ENCODE assay signal across 28 mouse cellular contexts in genomic region chr15:82027726-82028125, GRCm38 (mm10). TPM values are rescaled to one million over a fixed set of nuclear protein-coding genes. Genes with fewer than 3 reads are reported as not detected.
A peak's percentile ranks its signal among the peaks of the same experiment; 100 is the strongest.
DNase-seq lines count a peak whose midpoint lies in the region; ATAC-seq and TF ChIP-seq lines count a peak whose summit lies in the region.
"Had no signal": no experiment of that assay in that cellular context is flagged by ENCODE, and none has a peak within 500 bp of the region (broad histone marks: within the 10 kb centered on the region; RNA-seq: fewer than 3 reads in every experiment).

No protein-coding gene starts in this region.

- no peak for TF ChIP-seq POLR2A in CH12.LX (IDR thresholded peaks at IDR 0.05; ENCODE audit: low read depth, low read length)
- no peak for TF ChIP-seq POLR2A in small intestine, adult 2 months (IDR thresholded peaks at IDR 0.05; ENCODE audit: low read depth, low read length)

- no peaks in the 10 kb centered on the region for H3K9me3 ChIP-seq in heart, postnatal 0 days (replicated peaks; ENCODE audit: control insufficient read depth, low read length)
- no peaks in the 10 kb centered on the region for H3K9me3 ChIP-seq in CH12.LX (replicated peaks; ENCODE audit: low read length)
- H3K9me3 ChIP-seq: forebrain, embryonic 10.5 days; heart, embryonic 13.5 days; limb, embryonic 13.5 days; neural tube, embryonic 15.5 days had no signal

- dilution Hi-C loops in CH12.LX (cut with MboI; ENCODE audit: extremely low pct_ligation_motif_present, extremely low pct_unique_long_range_greater_than_20kb, low sequenced_read_pairs): no loop called here

- no peak for TF ChIP-seq CTCF in heart, postnatal 0 days (IDR thresholded peaks at IDR 0.05; ENCODE audit: low read depth)
- no peak for TF ChIP-seq CTCF in CH12.LX (conservative IDR thresholded peaks at IDR 0.05 in 1 of 2, IDR thresholded peaks at IDR 0.05 in 1 of 2; ENCODE audit: low read depth in 2 of 2, low read length in 2 of 2)
- no peak for TF ChIP-seq CTCF in small intestine, adult 2 months (IDR thresholded peaks at IDR 0.05; ENCODE audit: extremely low read depth, insufficient read length, insufficient replicate concordance, low read depth, low read length)

- TF ChIP-seq EP300 in heart, postnatal 0 days (IDR thresholded peaks at IDR 0.05; ENCODE audit: low read depth): no peak
- TF ChIP-seq EP300 in CH12.LX (IDR thresholded peaks at IDR 0.05; ENCODE audit: low read length): peak; percentile 80

- no peak for TF ChIP-seq RAD21 in CH12.LX (IDR thresholded peaks at IDR 0.05; ENCODE audit: low read depth, low read length)

- no peak for DNase-seq in heart, postnatal 0 days (ENCODE audit: low spot score)
- DNase-seq in heart, adult 8-10 months (ENCODE audit: low spot score): no peak
- peak; percentile 79 for DNase-seq in CH12.LX (ENCODE audit: extremely low read depth)
- peak; percentile 77 for DNase-seq in thymus, postnatal 25 days
- no peak for DNase-seq in right cerebral cortex, postnatal 14 days
- DNase-seq in kidney, adult 18-20 months: no peak
- DNase-seq: adrenal gland, postnatal 25 days; cerebellum, adult 11-12 months; cerebellum, postnatal 14 days; gastrocnemius, adult 2 months; heart, postnatal 4 days; right cerebral cortex, postnatal 4 days had no signal

- no peak overlapping the region for H3K4me3 ChIP-seq in heart, postnatal 0 days (ENCODE audit: low read depth, low read length)
- no peak overlapping the region for H3K4me3 ChIP-seq in CH12.LX (replicated peaks in 1 of 3; ENCODE audit: low read depth in 2 of 3, low read length in 2 of 3, poor library complexity in 1 of 3)
- H3K4me3 ChIP-seq in small intestine, adult 2 months (ENCODE audit: low read depth, low read length): no peak overlapping the region
- H3K4me3 ChIP-seq: forebrain, embryonic 10.5 days; gastrocnemius, adult 2 months; heart, embryonic 13.5 days; limb, embryonic 13.5 days; neural tube, embryonic 15.5 days had no signal

- peak overlapping the region; percentile 70; the same call in 1 of the 2 replicates for H3K27ac ChIP-seq in heart, postnatal 0 days (ENCODE audit: low read depth)
- H3K27ac ChIP-seq in CH12.LX (ENCODE audit: insufficient read depth, low read depth): peak overlapping the region; percentile 79
- H3K27ac ChIP-seq in small intestine, adult 2 months (ENCODE audit: insufficient read depth, low read depth, low read length): peak overlapping the region; percentile 55; the same call in 1 of the 2 replicates
- H3K27ac ChIP-seq: forebrain, embryonic 10.5 days; gastrocnemius, adult 2 months; heart, embryonic 13.5 days; hindbrain, postnatal 0 days; limb, embryonic 13.5 days; liver, embryonic 14.5 days; neural tube, embryonic 15.5 days had no signal

- 81% methylated on average over 7 of the region's 7 CpGs for WGBS in heart, postnatal 0 days
- whole genome bisulfite sequencing in small intestine, adult 2 months: 78% methylated on average over 7 of the region's 7 CpGs

- in situ Hi-C loops in CH12.LX (cut with MboI; ENCODE audit: low pct_ligation_motif_present, low pct_unique_long_range_greater_than_20kb, low sequenced_read_pairs): no loop called here

- H3K27me3 ChIP-seq in heart, postnatal 0 days (ENCODE audit: control insufficient read depth, insufficient read depth, low read length): no peaks in the 10 kb centered on the region
- no peaks in the 10 kb centered on the region for H3K27me3 ChIP-seq in CH12.LX (replicated peaks)
- no peaks in the 10 kb centered on the region for H3K27me3 ChIP-seq in small intestine, adult 2 months (ENCODE audit: control insufficient read depth, insufficient read depth, low read length)
- H3K27me3 ChIP-seq: heart, embryonic 13.5 days; limb, embryonic 13.5 days; neural tube, embryonic 15.5 days had no signal

- H3K36me3 ChIP-seq in heart, postnatal 0 days (replicated peaks; ENCODE audit: control insufficient read depth, insufficient read depth, low read length): peaks cover 88% of the 10 kb centered on the region
- H3K36me3 ChIP-seq in CH12.LX (replicated peaks in 1 of 2; ENCODE audit: control insufficient read depth in 1 of 2, insufficient read depth in 1 of 2, low read length in 1 of 2): peaks cover 75 to 96% of the 10 kb centered on the region in 2 experiments
- H3K36me3 ChIP-seq in small intestine, adult 2 months (ENCODE audit: control insufficient read depth, insufficient read depth, low read length): peaks cover 38% of the 10 kb centered on the region

- H3K9ac ChIP-seq in heart, postnatal 0 days (replicated peaks; ENCODE audit: low read depth, low read length): no peak overlapping the region
- no peak overlapping the region for H3K9ac ChIP-seq in CH12.LX (ENCODE audit: insufficient read depth, low read depth)
- H3K9ac ChIP-seq: heart, embryonic 13.5 days; limb, embryonic 13.5 days; liver, embryonic 14.5 days; neural tube, embryonic 15.5 days had no signal

- no peak for ATAC-seq in heart, postnatal 0 days (ENCODE audit: insufficient read depth, low read depth)
- ATAC-seq: hindbrain, postnatal 0 days; intestine, postnatal 0 days; midbrain, embryonic 16.5 days had no signal

- H3K79me2 ChIP-seq in CH12.LX (replicated peaks; ENCODE audit: control insufficient read depth, extremely low read depth, insufficient read depth, poor library complexity, severe bottlenecking): no peaks in the 10 kb centered on the region

- H3K4me1 ChIP-seq in heart, postnatal 0 days (ENCODE audit: control insufficient read depth, insufficient read depth): no peaks in the 10 kb centered on the region
- H3K4me1 ChIP-seq in CH12.LX (ENCODE audit: control insufficient read depth in 1 of 2, insufficient read depth in 2 of 2): peaks cover 6 to 34% of the 10 kb centered on the region in 2 experiments
- no peaks in the 10 kb centered on the region for H3K4me1 ChIP-seq in small intestine, adult 2 months (ENCODE audit: control insufficient read depth, insufficient read depth, insufficient read length, low read length)
- H3K4me1 ChIP-seq: forebrain, embryonic 10.5 days; limb, embryonic 13.5 days; neural tube, embryonic 15.5 days had no signal

- H3K4me2 ChIP-seq in heart, postnatal 0 days (ENCODE audit: low read depth, low read length): no peak overlapping the region
- no peak overlapping the region for H3K4me2 ChIP-seq in CH12.LX (ENCODE audit: insufficient read depth, low read depth, poor library complexity, severe bottlenecking)
- H3K4me2 ChIP-seq: heart, embryonic 13.5 days; limb, embryonic 13.5 days; neural tube, embryonic 15.5 days had no signal

TF ChIP-seq in CH12.LX, 34 proteins besides CTCF, POLR2A, EP300 and RAD21 (continues in another document):
- TF ChIP-seq MEF2A (IDR thresholded peaks at IDR 0.05; ENCODE audit: borderline replicate concordance, low read depth, low read length): 0 out of 2 replicates have a peak, but pooled peaks have one; percentile 18
- peak; percentile 58 for TF ChIP-seq BHLHE40 (IDR thresholded peaks at IDR 0.05; ENCODE audit: low read depth, low read length)
- TF ChIP-seq MYC (IDR thresholded peaks at IDR 0.05; ENCODE audit: low read depth, low read length): 0 out of 2 replicates have a peak, but pooled peaks have one; percentile 35
- TF ChIP-seq SIN3A (IDR thresholded peaks at IDR 0.05; ENCODE audit: low read length): peak; percentile 84; the same call in 1 of the 2 replicates
- TF ChIP-seq ELF1 (IDR thresholded peaks at IDR 0.05; ENCODE audit: low read depth, low read length): no peak
- TF ChIP-seq UBTF (IDR thresholded peaks at IDR 0.05; ENCODE audit: low read depth, low read length): no peak
- no peak for TF ChIP-seq NELFE (IDR thresholded peaks at IDR 0.05; ENCODE audit: low read depth, low read length)
- no peak for TF ChIP-seq NRF1 (IDR thresholded peaks at IDR 0.05; ENCODE audit: low read depth, low read length)

RNA-seq across cellular contexts. Expression of gene Desi1, which starts 5.9 kb away (rescaled TPM):
- 9.0 and 13.6 TPM in 2 replicates for total RNA-seq in heart, postnatal 0 days (2014; rRNA removed; ENCODE audit: low replicate concordance)
- polyA plus RNA-seq in heart, postnatal 0 days (2015; fragmentation: Nextera tagmentation; extraction: Ambion mirVana): 15.4 and 16.1 TPM in 2 replicates
- total RNA-seq in heart, adult 8-10 months (2022): 10 to 100 TPM; 19.5 to 33.9 (median 28.2) TPM
- 10.9 and 11.3 TPM in 2 replicates for total RNA-seq in CH12.LX (2012; rRNA removed)
- total RNA-seq in CH12.LX (2014; rRNA removed): 7.6 and 10.0 TPM in 2 replicates
- polyA plus RNA-seq in CH12.LX (2012; ENCODE audit: insufficient read length, low read depth): 39.2 and 47.3 TPM in 2 replicates
- polyA plus RNA-seq in small intestine, adult 2 months (2012; rRNA removed): 16.3 and 25.4 TPM in 2 replicates

RNA-seq across cellular contexts. Expression of gene Snu13, which starts 19.7 kb away (rescaled TPM):
- 204 and 222 TPM in 2 replicates for total RNA-seq in heart, postnatal 0 days (2014; rRNA removed; ENCODE audit: low replicate concordance)
- 109 and 123 TPM in 2 replicates for polyA plus RNA-seq in heart, postnatal 0 days (2015; fragmentation: Nextera tagmentation; extraction: Ambion mirVana)
- total RNA-seq in heart, adult 8-10 months (2022): 10 to 100 TPM; 43.0 to 55.5 (median 51.3) TPM
- total RNA-seq in CH12.LX (2012; rRNA removed) (167 and 225 TPM in 2 replicates), CH12.LX (2014; rRNA removed) (558 and 575 TPM in 2 replicates)
- polyA plus RNA-seq in CH12.LX (2012; ENCODE audit: insufficient read length, low read depth): 433 and 587 TPM in 2 replicates
- polyA plus RNA-seq in small intestine, adult 2 months (2012; rRNA removed): 24.6 and 25.7 TPM in 2 replicates

RNA-seq across cellular contexts. Expression of gene 4930407I10Rik, which starts 31.2 kb away (rescaled TPM):
- total RNA-seq in heart, postnatal 0 days (2014; rRNA removed; ENCODE audit: low replicate concordance): not detected in 2 replicates
- polyA plus RNA-seq in heart, postnatal 0 days (2015; fragmentation: Nextera tagmentation; extraction: Ambion mirVana): not detected in 2 replicates
- not detected for total RNA-seq in heart, adult 8-10 months (2022)
- total RNA-seq in CH12.LX (2012; rRNA removed): 0.04 TPM in 2 replicates
- total RNA-seq in CH12.LX (2014; rRNA removed): not detected in 2 replicates
- polyA plus RNA-seq in CH12.LX (2012; ENCODE audit: insufficient read length, low read depth): not detected in 2 replicates
- polyA plus RNA-seq in small intestine, adult 2 months (2012; rRNA removed): not detected in 2 replicates
- total RNA-seq: adrenal gland, postnatal 25 days; gastrocnemius, adult 2 months; heart, postnatal 4 days; hindbrain, postnatal 0 days; layer of hippocampus, postnatal 25 days; left cerebral cortex, postnatal 14 days; megakaryocyte-erythroid progenitor cell, adult 5-6 weeks; MEL had no signal
- polyA plus RNA-seq: forebrain, embryonic 10.5 days; heart, embryonic 13.5 days; hindbrain, postnatal 0 days; intestine, postnatal 0 days; kidney, embryonic 16.5 days; large intestine, adult 2 months; liver, embryonic 14.5 days; midbrain, embryonic 16.5 days; neural tube, embryonic 15.5 days; stomach, embryonic 16.5 days had no signal

RNA-seq across cellular contexts. Expression of gene Xrcc6, which starts 40.1 kb away (rescaled TPM):
- total RNA-seq in heart, postnatal 0 days (2014; rRNA removed; ENCODE audit: low replicate concordance): 25.2 and 37.2 TPM in 2 replicates
- 36.8 and 39.0 TPM in 2 replicates for polyA plus RNA-seq in heart, postnatal 0 days (2015; fragmentation: Nextera tagmentation; extraction: Ambion mirVana)
- total RNA-seq in heart, adult 8-10 months (2022): 10 to 100 TPM; 20.9 to 28.1 (median 26.8) TPM
- 67.3 and 80.0 TPM in 2 replicates for total RNA-seq in CH12.LX (2012; rRNA removed)
- 79.5 and 83.5 TPM in 2 replicates for total RNA-seq in CH12.LX (2014; rRNA removed)
- polyA plus RNA-seq in CH12.LX (2012; ENCODE audit: insufficient read length, low read depth): 80.8 and 94.0 TPM in 2 replicates
- 7.8 and 9.1 TPM in 2 replicates for polyA plus RNA-seq in small intestine, adult 2 months (2012; rRNA removed)

RNA-seq across cellular contexts. Expression of gene Mei1, which starts 42.1 kb away (rescaled TPM):
- total RNA-seq in heart, postnatal 0 days (2014; rRNA removed; ENCODE audit: low replicate concordance): not detected in 2 replicates
- polyA plus RNA-seq in heart, postnatal 0 days (2015; fragmentation: Nextera tagmentation; extraction: Ambion mirVana): not detected in 2 replicates
- not detected for total RNA-seq in heart, adult 8-10 months (2022)
- total RNA-seq in CH12.LX (2012; rRNA removed): 0.04 TPM in 1 of 2 replicates, not detected in the other
- not detected in 2 replicates for total RNA-seq in CH12.LX (2014; rRNA removed)
- polyA plus RNA-seq in CH12.LX (2012; ENCODE audit: insufficient read length, low read depth): not detected in 2 replicates
- 0.04 and 0.05 TPM in 2 replicates for polyA plus RNA-seq in small intestine, adult 2 months (2012; rRNA removed)
- total RNA-seq: gastrocnemius, adult 2 months; heart, postnatal 4 days; megakaryocyte-erythroid progenitor cell, adult 5-6 weeks; MEL had no signal
- polyA plus RNA-seq: heart, embryonic 13.5 days; intestine, postnatal 0 days; kidney, embryonic 16.5 days; liver, embryonic 14.5 days; midbrain, embryonic 16.5 days had no signal

Comparison
In these comparisons a context has a peak if more than half of its experiments do, and no peak if none do; other contexts are left out.
1. DNase-seq: peak in CH12.LX (single experiment) and thymus, postnatal 25 days (single experiment); none in heart, postnatal 0 days (single experiment), heart, adult 8-10 months (single experiment), right cerebral cortex, postnatal 14 days (single experiment) and kidney, adult 18-20 months (single experiment).
2. Peak in every context shown above with its lines, with median percentiles within 50 percentile points of each other: H3K27ac ChIP-seq.